Mouse (Mus musculus) midbrain, embryonic 13.5 days (tissue): ENCODE measurements around the gene Aire. TPM values are rescaled to one million over a fixed set of nuclear protein-coding genes. Genes with fewer than 3 reads are reported as not detected.
"Not testable (repeated sequence)": the region's sequence is repeated elsewhere in the genome, so short reads cannot be mapped to it uniquely, and the experiment has no call there.

Experiments used
- ATAC-seq: fragments of 200-750 bp; cut with Nextera tagmentation; 2 replicates; pipeline ENCODE4 v1.8.0; 2017; ENCODE audit warnings: mild to moderate bottlenecking, moderate TSS enrichment, moderate library complexity
- H3K27ac ChIP-seq: fragments of 300-500 bp; sonication (generic); 2 replicates; pipeline ENCODE4 v1.5.1; 2015; ENCODE audit warnings: inconsistent platforms, mild to moderate bottlenecking, moderate library complexity
- H3K27me3 ChIP-seq: fragments of 300-500 bp; sonication (generic); 2 replicates; pipeline ENCODE4 v1.6.1; 2015; ENCODE audit warnings: mild to moderate bottlenecking, inconsistent platforms
- H3K36me3 ChIP-seq: fragments of 300-500 bp; sonication (generic); 2 replicates; pipeline ENCODE4 v1.6.1; 2015; ENCODE audit warnings: mild to moderate bottlenecking, inconsistent platforms
- H3K4me1 ChIP-seq: fragments of 300-500 bp; sonication (generic); replicated peaks from 2 replicates; pipeline ENCODE4 v1.6.1; 2015; ENCODE audit warnings: inconsistent platforms
- H3K4me2 ChIP-seq: fragments of 300-500 bp; sonication (generic); replicated peaks from 2 replicates; pipeline ENCODE4 v1.6.1; 2015; ENCODE audit warnings: moderate library complexity, mild to moderate bottlenecking, inconsistent platforms
- H3K4me3 ChIP-seq: fragments of 300-500 bp; sonication (generic); replicated peaks from 2 replicates; pipeline ENCODE4 v1.5.1; 2015; ENCODE audit warnings: mild to moderate bottlenecking, inconsistent platforms
- H3K9ac ChIP-seq: fragments of 300-500 bp; sonication (generic); replicated peaks from 2 replicates; pipeline ENCODE4 v1.6.1; 2015; ENCODE audit warnings: mild to moderate bottlenecking, inconsistent platforms
- H3K9me3 ChIP-seq: fragments of 300-500 bp; sonication (generic); 2 replicates; pipeline ENCODE4 v1.6.1; 2016; ENCODE audit warnings: mild to moderate bottlenecking, inconsistent platforms
- WGBS: fragments of 180-500 bp; shearing (Covaris S2); methylation state at CpG from one replicate; pipeline ENCODE4 v1.1.7; 2015; 5-methylcytosine and 5-hydroxymethylcytosine counted together
- polyA plus RNA-seq: library from polyadenylated mRNA; unstranded; fragments of >200 nt; fragmentation: Nextera tagmentation; extraction: Ambion mirVana; gene quantifications from 2 replicates; pipeline ENCODE4 v1.2.1, GENCODE M21; 2015

The Aire gene
- polyA plus RNA-seq, 1 experiment from 2014 or later, result 0.24 TPM

DNA sequence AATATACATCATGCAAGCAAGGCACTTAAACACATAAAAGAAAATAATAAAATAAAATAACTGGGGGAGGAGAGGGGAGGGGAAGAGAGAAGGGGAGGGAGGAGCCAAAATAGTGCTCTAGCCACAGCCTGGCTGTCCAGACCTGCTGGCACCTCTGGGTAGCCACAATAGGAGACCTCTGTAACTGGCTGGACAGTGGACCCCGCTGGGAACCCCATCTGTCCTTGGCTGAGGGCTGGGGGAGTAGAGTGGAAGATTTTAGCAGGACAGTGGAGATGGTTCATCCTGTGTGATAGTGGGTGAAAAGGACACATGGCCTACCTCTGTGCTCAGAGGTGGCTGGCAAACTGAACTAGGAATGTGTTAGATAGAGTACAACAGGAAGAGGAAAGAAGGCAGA, 1.1 kb upstream of the Aire start:
- H3K36me3 ChIP-seq, result no peaks in the 10 kb centered on the region
- H3K27me3 ChIP-seq, result no peaks in the 10 kb centered on the region
- H3K4me2 ChIP-seq, result no peak overlapping the region
- no peak overlapping the region for H3K9ac ChIP-seq
- ATAC-seq, result no peak
- peaks cover 7% of the 10 kb centered on the region; the same call in 1 of the 2 replicates for H3K4me1 ChIP-seq
- H3K9me3 ChIP-seq, result no peaks in the 10 kb centered on the region
- 76% methylated on average over 1 of the region's 1 CpGs for WGBS
- H3K4me3 ChIP-seq, result no peak overlapping the region
- H3K27ac ChIP-seq, result no peak overlapping the region

DNA sequence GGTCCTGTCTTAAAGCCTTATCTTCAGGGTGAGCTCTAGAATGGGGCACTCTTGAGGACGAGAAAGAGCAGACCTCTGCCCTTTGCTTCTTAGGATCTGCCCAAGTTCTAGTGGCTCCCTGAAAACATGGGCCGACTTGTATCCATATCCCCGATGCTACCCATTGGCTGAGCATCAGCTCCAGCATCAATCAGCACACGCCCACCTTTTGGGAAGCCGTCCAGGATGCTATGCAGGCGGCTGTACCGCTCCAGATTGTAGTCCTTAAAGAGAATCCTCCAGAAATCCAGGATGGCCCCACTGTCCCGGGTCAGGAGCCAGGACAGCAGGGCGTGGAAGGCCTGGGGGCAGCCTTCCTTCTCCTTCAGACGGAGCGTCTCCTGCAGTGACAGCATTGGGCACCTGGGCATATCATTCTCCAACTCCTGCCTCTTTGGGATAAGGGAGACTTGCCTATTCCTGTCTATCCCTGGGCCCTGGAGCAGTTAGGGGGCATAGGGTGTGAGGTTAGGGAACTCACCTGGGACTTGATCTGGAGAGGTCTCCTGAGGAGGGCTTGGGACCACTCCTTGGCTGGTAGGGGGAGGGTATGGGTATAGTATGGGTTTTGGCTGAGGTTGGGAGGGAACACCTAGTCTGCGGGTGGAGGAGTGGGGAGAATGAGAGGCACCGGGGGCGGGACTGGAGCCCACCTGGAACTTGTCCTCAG, 559 bp downstream of the Aire start:
- ATAC-seq, result peak; percentile 76
- 67% methylated on average over 14 of the region's 14 CpGs for WGBS
- peak overlapping the region; percentile 24 for H3K4me3 ChIP-seq

GRCm38 (mm10) chr10:78042096-78042495, 1.3 kb downstream of the Aire start:
- Histone ChIP-seq H3K4me2 (no peak overlapping the region), H3K4me1 (peaks cover 7% of the 10 kb centered on the region; the same call in 1 of the 2 replicates), H3K4me3 (no peak overlapping the region), H3K27me3 (no peaks in the 10 kb centered on the region), H3K9ac (no peak overlapping the region), H3K36me3 (no peaks in the 10 kb centered on the region), H3K9me3 (no peaks in the 10 kb centered on the region), H3K27ac (no peak overlapping the region)
- ATAC-seq, result no peak
- 82% methylated on average over 7 of the region's 7 CpGs for WGBS

More for the DNA sequence above, 559 bp downstream of the Aire start:
- Histone ChIP-seq H3K27ac (no peak overlapping the region), H3K36me3 (no peaks in the 10 kb centered on the region), H3K9me3 (no peaks in the 10 kb centered on the region), H3K4me1 (peaks cover 7% of the 10 kb centered on the region; the same call in 1 of the 2 replicates), H3K4me2 (peak overlapping the region; percentile 55), H3K27me3 (no peaks in the 10 kb centered on the region), H3K9ac (no peak overlapping the region; the same call in 1 of the 2 replicates)

- peaks cover 7% of the 10 kb centered on the region; the same call in 1 of the 2 replicates for H3K4me1 ChIP-seq
- WGBS, result 94% methylated on average over 5 of the region's 5 CpGs
- no peak within 1 kb of the TSS for H3K4me2 ChIP-seq
- no peak within 1 kb of the TSS for H3K9ac ChIP-seq
- H3K4me3 ChIP-seq, result no peak within 1 kb of the TSS
- no peaks in the 10 kb centered on the region for H3K9me3 ChIP-seq
- H3K27me3 ChIP-seq, result no peaks in the 10 kb centered on the region
- no peaks in the 10 kb centered on the region for H3K36me3 ChIP-seq
- no peak within 1 kb of the TSS for H3K27ac ChIP-seq
- no peak for ATAC-seq
Measured at GRCm38 (mm10) chr10:78041647-78042046, 1.8 kb downstream of the Aire start, which contains the start of gene Dnmt3l. TSS of gene Dnmt3l (plus strand) at chr10:78041947.

- H3K27me3 ChIP-seq, result no peaks in the 10 kb centered on the region
- H3K36me3 ChIP-seq, result no peaks in the 10 kb centered on the region
- 92% methylated on average over 4 of the region's 4 CpGs for WGBS
- no peaks in the 10 kb centered on the region for H3K4me1 ChIP-seq
- no peak overlapping the region for H3K9ac ChIP-seq
- H3K4me3 ChIP-seq, result no peak overlapping the region
- no peak overlapping the region for H3K4me2 ChIP-seq
- no peak for ATAC-seq
- H3K9me3 ChIP-seq, result no peaks in the 10 kb centered on the region
- no peak overlapping the region for H3K27ac ChIP-seq
Measured at GRCm38 (mm10) chr10:78037139-78037538, 6.3 kb downstream of the Aire start.

GRCm38 (mm10) chr10:78031987-78032386, 11.4 kb downstream of the Aire start:
- 82% methylated on average over 2 of the region's 2 CpGs for WGBS
- 0 out of 2 replicates have a peak, but pooled peaks cover under 1% of the 10 kb centered on the region for H3K27me3 ChIP-seq
- no peak overlapping the region for H3K27ac ChIP-seq
- H3K9me3 ChIP-seq, result no peaks in the 10 kb centered on the region
- H3K9ac ChIP-seq, result no peak overlapping the region
- H3K4me2 ChIP-seq, result no peak overlapping the region
- no peaks in the 10 kb centered on the region for H3K36me3 ChIP-seq
- no peak overlapping the region for H3K4me3 ChIP-seq
- no peak for ATAC-seq
- no peaks in the 10 kb centered on the region for H3K4me1 ChIP-seq

DNA sequence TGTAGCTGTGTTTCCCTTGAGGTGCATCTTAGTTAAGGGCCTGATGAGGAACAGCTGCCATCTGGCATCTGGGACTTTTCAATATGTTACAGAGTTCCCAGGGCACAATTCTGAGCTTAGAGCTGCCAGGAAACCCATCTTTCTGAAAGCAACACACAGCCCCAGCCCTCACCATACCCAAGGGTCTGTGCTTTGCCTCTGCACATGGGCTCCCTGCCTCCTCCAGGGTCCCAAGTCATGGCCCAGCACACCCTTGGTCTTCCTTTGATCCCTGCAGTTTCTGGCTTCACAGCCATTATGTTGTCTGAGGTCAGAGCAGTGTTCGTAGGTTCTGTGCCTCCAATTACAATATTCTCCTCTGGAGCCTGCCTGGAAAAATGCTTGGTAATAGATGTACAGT, 14.3 kb downstream of the Aire start:
- 0 out of 2 replicates have a peak, but pooled peaks cover 3% of the 10 kb centered on the region for H3K27me3 ChIP-seq
- no peak overlapping the region for H3K9ac ChIP-seq
- no peak overlapping the region for H3K27ac ChIP-seq
- H3K4me2 ChIP-seq, result no peak overlapping the region
- no peak overlapping the region for H3K4me3 ChIP-seq
- H3K4me1 ChIP-seq, result no peaks in the 10 kb centered on the region
- no peak for ATAC-seq
- 93% methylated on average over 1 of the region's 1 CpGs for WGBS
- no peaks in the 10 kb centered on the region for H3K9me3 ChIP-seq
- H3K36me3 ChIP-seq, result no peaks in the 10 kb centered on the region

DNA sequence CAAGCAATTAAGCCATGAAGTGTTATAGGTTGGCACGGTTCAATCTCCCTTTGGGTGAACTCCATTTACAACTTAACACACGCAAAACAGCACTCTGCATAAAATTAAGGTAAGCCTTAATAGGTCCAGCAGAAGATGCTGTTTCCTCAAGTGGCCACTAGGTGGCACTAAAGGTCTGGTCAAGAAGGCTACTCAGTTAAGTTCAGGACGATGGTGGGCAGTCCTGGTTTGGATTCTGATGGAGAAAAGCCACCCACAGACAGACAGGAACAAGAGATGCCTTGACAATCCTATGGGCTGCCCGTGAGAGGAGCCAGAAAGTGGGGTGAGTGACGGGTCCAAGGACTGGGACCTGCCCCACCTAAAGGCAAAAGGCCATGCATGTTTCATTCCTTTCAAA, 15.3 kb downstream of the Aire start:
- no peak overlapping the region for H3K4me3 ChIP-seq
- H3K9me3 ChIP-seq, result no peaks in the 10 kb centered on the region
- H3K4me2 ChIP-seq, result no peak overlapping the region
- no peaks in the 10 kb centered on the region for H3K36me3 ChIP-seq
- no peaks in the 10 kb centered on the region for H3K4me1 ChIP-seq
- peak; percentile 85 for ATAC-seq
- H3K9ac ChIP-seq, result no peak overlapping the region
- no peak overlapping the region for H3K27ac ChIP-seq
- H3K27me3 ChIP-seq, result 0 out of 2 replicates have a peak, but pooled peaks cover 3% of the 10 kb centered on the region
- 5% methylated on average over 5 of the region's 5 CpGs for WGBS

GRCm38 (mm10) chr10:78025453-78025852, 18.0 kb downstream of the Aire start:
- not testable (repeated sequence) for H3K4me3 ChIP-seq, H3K9ac ChIP-seq, H3K4me2 ChIP-seq, H3K9me3 ChIP-seq, H3K36me3 ChIP-seq, H3K27me3 ChIP-seq, H3K27ac ChIP-seq, H3K4me1 ChIP-seq, ATAC-seq
- WGBS, result 63% methylated on average over 6 of the region's 8 CpGs

DNA sequence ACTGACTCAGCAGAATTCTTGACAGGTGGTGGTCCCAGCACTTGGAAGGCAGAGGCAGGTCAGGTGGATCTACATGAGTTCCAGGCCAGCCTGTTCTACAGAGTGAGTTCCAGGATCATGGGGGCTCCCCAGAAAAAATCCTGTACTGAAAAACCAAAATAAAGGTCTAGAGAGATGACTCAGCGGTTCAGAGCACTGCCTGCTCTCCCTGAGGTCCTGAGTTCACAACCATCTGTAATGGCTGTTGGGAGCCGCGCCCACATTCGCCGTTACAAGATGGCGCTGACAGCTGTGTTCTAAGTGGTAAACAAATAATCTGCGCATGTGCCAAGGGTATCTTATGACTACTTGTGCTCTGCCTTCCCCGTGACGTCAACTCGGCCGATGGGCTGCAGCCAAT, 23.4 kb downstream of the Aire start:
- not testable (repeated sequence) for H3K9me3 ChIP-seq, H3K36me3 ChIP-seq, H3K27me3 ChIP-seq, ATAC-seq, H3K9ac ChIP-seq, H3K4me1 ChIP-seq, H3K27ac ChIP-seq, H3K4me3 ChIP-seq, H3K4me2 ChIP-seq
- 97% methylated on average over 7 of the region's 11 CpGs for WGBS

- H3K4me3 ChIP-seq, result no peak overlapping the region
- H3K9me3 ChIP-seq, result peaks cover 1% of the 10 kb centered on the region; the same call in 1 of the 2 replicates
- no peaks in the 10 kb centered on the region for H3K36me3 ChIP-seq
- H3K4me2 ChIP-seq, result no peak overlapping the region
- no peak overlapping the region for H3K9ac ChIP-seq
- WGBS, result 76% methylated on average over 4 of the region's 4 CpGs
- no peak overlapping the region for H3K27ac ChIP-seq
- no peaks in the 10 kb centered on the region for H3K27me3 ChIP-seq
- ATAC-seq, result peak; percentile 56; the same call in 1 of the 2 replicates
- no peaks in the 10 kb centered on the region for H3K4me1 ChIP-seq
Measured at GRCm38 (mm10) chr10:78019291-78019690, 24.1 kb downstream of the Aire start.

- peaks cover 2% of the 10 kb centered on the region; the same call in 1 of the 2 replicates for H3K9me3 ChIP-seq
- no peaks in the 10 kb centered on the region for H3K36me3 ChIP-seq
- no peak overlapping the region for H3K9ac ChIP-seq
- peak; percentile 79 for ATAC-seq
- 21% methylated on average over 19 of the region's 19 CpGs for WGBS
- peak overlapping the region; percentile 29 for H3K4me3 ChIP-seq
- peak overlapping the region; percentile 54 for H3K4me2 ChIP-seq
- no peak overlapping the region for H3K27ac ChIP-seq
- H3K4me1 ChIP-seq, result no peaks in the 10 kb centered on the region
- no peaks in the 10 kb centered on the region for H3K27me3 ChIP-seq
Measured at GRCm38 (mm10) chr10:78018797-78019203, 24.6 kb downstream of the Aire start.
